Comparison of ENCODE assay signal across 11 mouse cellular contexts in the genomic region with DNA sequence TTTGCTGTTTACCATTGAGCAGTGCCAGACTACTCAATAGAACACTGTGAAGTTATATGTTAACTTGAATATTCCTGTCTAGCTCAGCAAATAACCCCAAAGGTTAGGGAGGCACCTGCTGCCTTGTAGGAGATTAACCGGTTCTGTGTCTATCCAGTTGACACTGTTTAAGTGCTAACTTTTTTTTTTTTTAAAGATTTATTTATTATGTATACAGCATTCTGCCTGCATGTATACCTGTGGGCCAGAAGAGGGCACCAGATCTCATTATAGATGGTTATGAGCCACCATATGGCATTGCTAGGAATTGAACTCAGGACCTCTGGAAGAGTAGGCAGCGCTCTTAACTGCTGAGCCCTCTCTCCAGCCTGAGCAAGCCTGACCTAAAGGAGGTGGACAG. TPM values are rescaled to one million over a fixed set of nuclear protein-coding genes. Genes with fewer than 3 reads are reported as not detected.
DNase-seq lines count a peak whose midpoint lies in the region; ATAC-seq and TF ChIP-seq lines count a peak whose summit lies in the region.
"Had no signal": no experiment of that assay in that cellular context is flagged by ENCODE, and none has a peak within 500 bp of the region (broad histone marks: within the 10 kb centered on the region; RNA-seq: fewer than 3 reads in every experiment).

No protein-coding gene starts in this region.

- no peak overlapping the region for H3K4me2 ChIP-seq in heart, postnatal 0 days (ENCODE audit: low read depth, low read length)
- H3K4me2 ChIP-seq: forebrain, embryonic 12.5 days had no signal

- no peak for ATAC-seq in heart, postnatal 0 days (ENCODE audit: insufficient read depth, low read depth)
- ATAC-seq in Patski, result no peak

- H3K4me1 ChIP-seq in heart, postnatal 0 days (ENCODE audit: control insufficient read depth, insufficient read depth), result no peaks in the 10 kb centered on the region
- no peaks in the 10 kb centered on the region for H3K4me1 ChIP-seq in lung, adult 2 months (ENCODE audit: control insufficient read depth, insufficient read depth, low read length)
- H3K4me1 ChIP-seq: forebrain, embryonic 12.5 days had no signal

- peak; percentile 34 for TF ChIP-seq CTCF in heart, postnatal 0 days (IDR thresholded peaks at IDR 0.05; ENCODE audit: low read depth)
- TF ChIP-seq CTCF in lung, adult 2 months (IDR thresholded peaks at IDR 0.05; ENCODE audit: insufficient read depth, low read length), result no peak
- TF ChIP-seq CTCF in Patski (IDR thresholded peaks at IDR 0.05), result peak; percentile 57

- no peak overlapping the region for H3K9ac ChIP-seq in heart, postnatal 0 days (replicated peaks; ENCODE audit: low read depth, low read length)
- H3K9ac ChIP-seq: forebrain, embryonic 12.5 days had no signal

- no peaks in the 10 kb centered on the region for H3K27me3 ChIP-seq in heart, postnatal 0 days (ENCODE audit: control insufficient read depth, insufficient read depth, low read length)
- H3K27me3 ChIP-seq in Patski, result no peaks in the 10 kb centered on the region
- H3K27me3 ChIP-seq: forebrain, embryonic 12.5 days; megakaryocyte, embryonic 14.5 days had no signal

- POLR2A ChIA-PET in Patski (lab: Charles Lee), result no interaction called here

- no peak for TF ChIP-seq POLR2A in lung, adult 2 months (IDR thresholded peaks at IDR 0.05; ENCODE audit: borderline replicate concordance, extremely low read depth, low read depth, low read length)

- in situ Hi-C loops in Patski (cut with MboI; ENCODE audit: low pct_unique_long_range_greater_than_20kb), result no loop called here

- no peak for TF ChIP-seq EP300 in heart, postnatal 0 days (IDR thresholded peaks at IDR 0.05; ENCODE audit: low read depth)

- DNase-seq in heart, postnatal 0 days (ENCODE audit: low spot score), result no peak
- no peak for DNase-seq in heart, postnatal 4 days
- peak; percentile 20 for DNase-seq in lung, postnatal 36 days
- no peak for DNase-seq in lung, adult 2 months
- no peak for DNase-seq in Patski (ENCODE audit: low read depth, low spot score)
- DNase-seq in natural killer cell, adult 2 months (ENCODE audit: low spot score in 2 of 2), result peak; percentile 12 to 30
- DNase-seq in adrenal gland, postnatal 14 days, result no peak
- no peak for DNase-seq in cerebellum, adult 9-11 months
- DNase-seq: heart, postnatal 36 days had no signal

- H3K9me3 ChIP-seq in heart, postnatal 0 days (replicated peaks; ENCODE audit: control insufficient read depth, low read length), result no peaks in the 10 kb centered on the region
- H3K9me3 ChIP-seq: forebrain, embryonic 12.5 days; megakaryocyte, embryonic 14.5 days had no signal

- CTCF ChIA-PET in Patski (lab: Charles Lee), result interaction anchor here (1.0 kb wide), 2 partner anchors 13 to 29 kb away, joined by 3 read pairs; no protein-coding TSS in a partner anchor

- H3K4me3 ChIP-seq in heart, postnatal 0 days (ENCODE audit: low read depth, low read length), result no peak overlapping the region
- H3K4me3 ChIP-seq in lung, adult 2 months (replicated peaks; ENCODE audit: extremely low read depth, low read depth, low read length), result no peak overlapping the region
- H3K4me3 ChIP-seq: forebrain, embryonic 12.5 days; megakaryocyte, embryonic 14.5 days had no signal

- H3K36me3 ChIP-seq in heart, postnatal 0 days (replicated peaks; ENCODE audit: control insufficient read depth, insufficient read depth, low read length), result peaks cover 17% of the 10 kb centered on the region; the same call in 1 of the 2 replicates

- WGBS in heart, postnatal 0 days, result 87% methylated on average over 2 of the region's 2 CpGs
- WGBS in lung, adult 2 months, result 81% methylated on average over 2 of the region's 2 CpGs

- no peak overlapping the region for H3K27ac ChIP-seq in heart, postnatal 0 days (ENCODE audit: low read depth)
- H3K27ac ChIP-seq: forebrain, embryonic 12.5 days had no signal

RNA-seq across cellular contexts. Expression of gene Gpr19, which starts 25.4 kb away (rescaled TPM):
- 4.0 and 13.4 TPM in 2 replicates for total RNA-seq in heart, postnatal 0 days (2014; rRNA removed; ENCODE audit: low replicate concordance)
- polyA plus RNA-seq in heart, postnatal 0 days (2015; fragmentation: Nextera tagmentation; extraction: Ambion mirVana), result 7.6 and 9.4 TPM in 2 replicates
- total RNA-seq in heart, postnatal 4 days (2021), result 1 to 10 TPM; 6.3 to 6.6 TPM
- 6.0 and 9.2 TPM in 2 replicates for polyA plus RNA-seq in lung, adult 2 months (2012; rRNA removed)
- polyA plus RNA-seq in Patski (2021), result 4.2 TPM
- total RNA-seq in adrenal gland, postnatal 14 days (2021), result 10.0 and 11.8 TPM in 2 replicates

RNA-seq across cellular contexts. Expression of gene Crebl2, which starts 43.1 kb away (rescaled TPM):
- total RNA-seq in heart, postnatal 0 days (2014; rRNA removed; ENCODE audit: low replicate concordance), result 0.85 and 14.5 TPM in 2 replicates
- polyA plus RNA-seq in heart, postnatal 0 days (2015; fragmentation: Nextera tagmentation; extraction: Ambion mirVana), result 2.0 and 2.4 TPM in 2 replicates
- 1 to 10 TPM; 2.4 to 2.8 TPM for total RNA-seq in heart, postnatal 4 days (2021)
- polyA plus RNA-seq in lung, adult 2 months (2012; rRNA removed), result 15.9 and 25.1 TPM in 2 replicates
- 19.6 TPM for polyA plus RNA-seq in Patski (2021)
- total RNA-seq in adrenal gland, postnatal 14 days (2021), result 17.2 and 21.1 TPM in 2 replicates

RNA-seq across cellular contexts. Expression of gene Cdkn1b, which starts 47.2 kb away (rescaled TPM):
- total RNA-seq in heart, postnatal 0 days (2014; rRNA removed; ENCODE audit: low replicate concordance), result 42.9 and 65.1 TPM in 2 replicates
- 23.7 and 27.0 TPM in 2 replicates for polyA plus RNA-seq in heart, postnatal 0 days (2015; fragmentation: Nextera tagmentation; extraction: Ambion mirVana)
- total RNA-seq in heart, postnatal 4 days (2021), result 10 to 100 TPM; 46.1 to 47.7 TPM
- 26.9 and 31.6 TPM in 2 replicates for polyA plus RNA-seq in lung, adult 2 months (2012; rRNA removed)
- polyA plus RNA-seq in Patski (2021), result 76.0 TPM
- 42.8 and 48.0 TPM in 2 replicates for total RNA-seq in adrenal gland, postnatal 14 days (2021)

Comparison
In these comparisons a context has a peak if more than half of its experiments do, and no peak if none do; other contexts are left out.
1. DNase-seq: peak in lung, postnatal 36 days (single experiment) and natural killer cell, adult 2 months (2 of 2); none in heart, postnatal 0 days (single experiment), heart, postnatal 4 days (single experiment), lung, adult 2 months (single experiment), Patski (single experiment), adrenal gland, postnatal 14 days (single experiment) and cerebellum, adult 9-11 months (single experiment).